Mouse (Mus musculus) liver, postnatal 0 days (tissue): ENCODE results near the gene Necab3. TPM values are rescaled to one million over a fixed set of nuclear protein-coding genes. Genes with fewer than 3 reads are reported as not detected.

Experiments
- ATAC-seq: fragments of 200-750 bp; cut with Nextera tagmentation; 2 replicates; pipeline ENCODE4 v1.8.0; 2017; ENCODE audit warnings: mild to moderate bottlenecking, moderate library complexity
- DNase-seq: peaks from one replicate; pipeline ENCODE4 v3.0.0-alpha.2; 2016
- H3K27ac ChIP-seq: fragments of 300-500 bp; sonication (generic); 2 replicates; pipeline ENCODE4 v1.5.1; 2014; ENCODE audit warnings: antibody characterized with exemption, moderate library complexity, mild to moderate bottlenecking, low read depth
- H3K27me3 ChIP-seq: fragments of 300-500 bp; sonication (generic); 2 replicates; pipeline ENCODE4 v1.6.1; 2014; ENCODE audit warnings: low read length, control low read depth, mixed read lengths; ENCODE audit not compliant: insufficient read depth
- H3K36me3 ChIP-seq: fragments of 300-500 bp; sonication (generic); replicated peaks from 2 replicates; pipeline ENCODE4 v1.6.1; 2014; ENCODE audit warnings: mild to moderate bottlenecking, control low read depth, low read length, moderate library complexity, mixed read lengths; ENCODE audit not compliant: insufficient read depth
- H3K4me1 ChIP-seq: fragments of 300-500 bp; sonication (generic); 2 replicates; pipeline ENCODE4 v1.6.1; 2014; ENCODE audit warnings: antibody characterized with exemption, mild to moderate bottlenecking, control low read depth; ENCODE audit not compliant: insufficient read depth
- H3K4me2 ChIP-seq: fragments of 300-500 bp; sonication (generic); 2 replicates; pipeline ENCODE4 v1.6.1; 2014; ENCODE audit warnings: low read depth, mild to moderate bottlenecking, low read length, moderate library complexity, mixed read lengths
- H3K4me3 ChIP-seq: fragments of 300-500 bp; sonication (generic); 2 replicates; pipeline ENCODE4 v1.5.1; 2014; ENCODE audit warnings: low read depth, low read length
- H3K9ac ChIP-seq: fragments of 300-500 bp; sonication (generic); replicated peaks from 2 replicates; pipeline ENCODE4 v1.6.1; 2014; ENCODE audit warnings: mild to moderate bottlenecking, moderate library complexity
- H3K9me3 ChIP-seq: fragments of 300-500 bp; sonication (generic); 2 replicates; pipeline ENCODE4 v1.6.1; 2016; ENCODE audit warnings: mild to moderate bottlenecking, control low read depth, low read length, mixed read lengths
- CTCF ChIP-seq: sonication (generic); IDR thresholded peaks from 2 replicates; pipeline ENCODE4 v1.5.1; 2016; ENCODE audit warnings: antibody characterized with exemption, low read depth
- EP300 ChIP-seq: IDR thresholded peaks from 2 replicates; pipeline ENCODE4 v1.6.1; 2016; ENCODE audit warnings: antibody characterized with exemption, low read depth, mild to moderate bottlenecking
- WGBS: fragments of 180-500 bp; shearing (Covaris S2); extraction: QIAGEN DNeasy Blood & Tissue Kit; methylation state at CpG from one replicate; pipeline ENCODE4 v1.1.7; 2014; ENCODE audit not compliant: insufficient replicate concordance; 5-methylcytosine and 5-hydroxymethylcytosine counted together
- polyA plus RNA-seq: library from polyadenylated mRNA; unstranded; fragments of >200 nt; fragmentation: Nextera tagmentation; extraction: Ambion mirVana; gene quantifications from 2 replicates; pipeline ENCODE4 v1.2.1, GENCODE M21; 2015

The Necab3 gene
- polyA plus RNA-seq, 1 experiment from 2014 or later: 0.13 TPM

- DNase-seq (no peak), ATAC-seq (no peak)
- no peak for TF ChIP-seq CTCF
- TF ChIP-seq EP300: no peak
- WGBS: 67% methylated on average over 17 of the region's 17 CpGs
- H3K4me1 ChIP-seq: no peaks in the 10 kb centered on the region
- no peaks in the 10 kb centered on the region for H3K9me3 ChIP-seq
- no peak overlapping the region for H3K4me2 ChIP-seq
- no peak overlapping the region for H3K9ac ChIP-seq
- H3K27ac ChIP-seq: no peak overlapping the region
- peaks cover 23% of the 10 kb centered on the region for H3K36me3 ChIP-seq
- no peak overlapping the region for H3K4me3 ChIP-seq
- no peaks in the 10 kb centered on the region for H3K27me3 ChIP-seq
Observed at GRCm38 (mm10) chr2:154584931-154585601, 26.4 kb upstream of the Necab3 start.

- no peak overlapping the region for H3K9ac ChIP-seq
- H3K36me3 ChIP-seq: peaks cover 23% of the 10 kb centered on the region
- H3K4me2 ChIP-seq: no peak overlapping the region
- TF ChIP-seq CTCF (no peak), EP300 (no peak)
- H3K4me1 ChIP-seq: no peaks in the 10 kb centered on the region
- WGBS: 56% methylated on average over 15 of the region's 15 CpGs
- H3K27me3 ChIP-seq: no peaks in the 10 kb centered on the region
- H3K4me3 ChIP-seq: no peak overlapping the region
- ATAC-seq: peak; percentile 49
- no peaks in the 10 kb centered on the region for H3K9me3 ChIP-seq
- H3K27ac ChIP-seq: no peak overlapping the region
- DNase-seq: no peak
Observed at GRCm38 (mm10) chr2:154583906-154584872, 25.5 kb upstream of the Necab3 start.

GRCm38 (mm10) chr2:154581421-154581820 is 22.7 kb upstream of the Necab3 start:
- no peak overlapping the region for H3K4me3 ChIP-seq
- H3K27ac ChIP-seq: no peak overlapping the region
- no peaks in the 10 kb centered on the region for H3K9me3 ChIP-seq
- TF ChIP-seq CTCF: peak; percentile 53
- no peak for TF ChIP-seq EP300
- H3K4me1 ChIP-seq: no peaks in the 10 kb centered on the region
- no peak for DNase-seq
- H3K9ac ChIP-seq: no peak overlapping the region
- no peak for ATAC-seq
- no peaks in the 10 kb centered on the region for H3K27me3 ChIP-seq
- no peak overlapping the region for H3K4me2 ChIP-seq
- peaks cover 2% of the 10 kb centered on the region; the same call in 1 of the 2 replicates for H3K36me3 ChIP-seq
- 93% methylated on average over 1 of the region's 1 CpGs for WGBS

- DNase-seq: no peak
- ATAC-seq: no peak
- WGBS: 82% methylated on average over 8 of the region's 8 CpGs
- no peaks in the 10 kb centered on the region for H3K27me3 ChIP-seq
- TF ChIP-seq CTCF (no peak), EP300 (no peak)
- H3K9ac ChIP-seq: no peak overlapping the region
- H3K4me1 ChIP-seq: no peaks in the 10 kb centered on the region
- H3K27ac ChIP-seq: no peak overlapping the region
- H3K36me3 ChIP-seq: no peaks in the 10 kb centered on the region
- H3K4me3 ChIP-seq: no peak overlapping the region
- no peak overlapping the region for H3K4me2 ChIP-seq
- H3K9me3 ChIP-seq: no peaks in the 10 kb centered on the region
Observed at GRCm38 (mm10) chr2:154580586-154580985, 21.9 kb upstream of the Necab3 start.

- Histone ChIP-seq H3K36me3 (no peaks in the 10 kb centered on the region), H3K9me3 (no peaks in the 10 kb centered on the region), H3K27me3 (no peaks in the 10 kb centered on the region), H3K27ac (no peak overlapping the region), H3K9ac (no peak overlapping the region), H3K4me1 (no peaks in the 10 kb centered on the region), H3K4me3 (no peak overlapping the region), H3K4me2 (no peak overlapping the region)
- no peak for ATAC-seq
- TF ChIP-seq EP300: no peak
- TF ChIP-seq CTCF: no peak
- WGBS: 89% methylated on average over 6 of the region's 6 CpGs
- no peak for DNase-seq
Observed at GRCm38 (mm10) chr2:154577744-154578067, 19.0 kb upstream of the Necab3 start.
